Mouse (Mus musculus) E14TG2a.4 (cell line): ENCODE data around the gene Zdhhc22.

ENCODE experiments used
- CTCF ChIP-seq: conservative IDR thresholded peaks from 2 replicates; pipeline ENCODE4 v1.5.1; 2014; ENCODE audit warnings: low read length
- NANOG ChIP-seq: IDR thresholded peaks from 2 replicates; pipeline ENCODE4 v1.6.1; 2014; ENCODE audit warnings: borderline replicate concordance, low read length, mixed read lengths

DNA sequence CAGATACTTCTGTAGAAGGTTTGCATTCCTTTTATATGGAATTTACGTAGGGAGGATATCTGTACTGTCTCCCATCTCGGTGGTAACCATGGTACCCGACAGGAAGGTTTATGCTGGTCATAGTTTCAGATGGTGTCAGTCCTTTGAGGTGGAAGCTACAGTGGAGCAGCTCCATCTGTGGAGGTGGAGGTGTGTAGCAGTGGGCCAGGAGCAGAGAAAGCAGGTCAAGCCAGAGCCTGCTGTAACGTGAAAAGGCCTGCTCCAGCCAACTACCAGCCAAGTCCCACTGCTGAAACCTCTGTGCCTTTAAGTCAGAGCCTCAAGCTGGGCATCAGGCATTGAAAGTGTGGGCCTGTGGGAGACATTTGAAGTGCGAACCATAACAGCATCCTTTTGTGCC, 31.7 kb downstream of the Zdhhc22 start:
- TF ChIP-seq CTCF (no peak), NANOG (no peak)
